Mouse (Mus musculus): ENCODE measurements around the gene Ttc39b.

The Ttc39b gene

DNA sequence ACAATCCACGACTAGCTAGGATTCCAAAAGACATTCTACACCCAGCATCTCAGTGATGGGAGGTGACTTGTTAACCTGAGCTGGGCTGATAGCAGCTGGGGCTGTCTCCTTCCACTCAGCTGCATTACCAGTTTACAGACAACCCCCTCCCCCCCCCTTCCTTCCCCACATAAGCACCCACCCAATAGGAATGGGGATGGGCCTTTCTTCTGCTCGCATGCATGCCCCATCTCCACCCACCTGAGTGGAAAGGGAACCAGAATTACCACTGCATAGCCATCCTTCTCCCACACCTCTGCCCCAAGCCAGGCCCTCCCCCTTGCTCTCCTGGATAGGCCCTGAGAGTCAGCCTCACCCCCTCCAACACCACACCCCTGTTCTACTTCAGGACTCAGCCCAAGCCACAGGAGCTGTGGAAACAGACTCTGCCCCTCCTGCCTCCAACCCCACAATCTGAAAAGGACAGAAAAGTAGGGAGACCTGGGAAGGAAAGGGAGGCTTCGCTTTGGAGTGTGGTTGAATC, 6.2 kb downstream of the Ttc39b start:
- DNase-seq (ENCODE audit: low read depth, low spot score): peak; percentile 77

DNA sequence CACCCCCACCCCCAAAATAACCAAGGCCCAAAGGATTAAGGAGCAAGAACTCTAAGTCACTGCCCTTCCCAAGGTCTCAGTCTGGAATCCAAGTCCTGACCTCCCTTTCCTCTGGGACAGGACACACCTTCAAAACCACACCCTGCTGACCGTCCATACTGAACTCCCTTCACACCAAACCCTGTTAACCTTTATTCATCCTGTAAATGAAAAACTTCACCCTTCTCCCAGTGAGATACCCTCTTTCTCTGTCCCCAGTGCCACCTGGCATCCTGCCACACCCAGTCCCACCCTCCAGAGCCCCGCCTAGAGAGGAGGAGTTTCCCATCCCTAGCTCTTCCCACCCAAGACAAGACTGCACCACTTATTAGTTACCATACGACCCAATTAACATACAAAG, 7.3 kb downstream of the Ttc39b start:
- DNase-seq (ENCODE audit: low read depth, low spot score): peak; percentile 59

- DNase-seq (ENCODE audit: low read depth, low spot score): no peak
Measured at GRCm38 (mm10) chr4:83315930-83316329, 8.1 kb downstream of the Ttc39b start.

DNA sequence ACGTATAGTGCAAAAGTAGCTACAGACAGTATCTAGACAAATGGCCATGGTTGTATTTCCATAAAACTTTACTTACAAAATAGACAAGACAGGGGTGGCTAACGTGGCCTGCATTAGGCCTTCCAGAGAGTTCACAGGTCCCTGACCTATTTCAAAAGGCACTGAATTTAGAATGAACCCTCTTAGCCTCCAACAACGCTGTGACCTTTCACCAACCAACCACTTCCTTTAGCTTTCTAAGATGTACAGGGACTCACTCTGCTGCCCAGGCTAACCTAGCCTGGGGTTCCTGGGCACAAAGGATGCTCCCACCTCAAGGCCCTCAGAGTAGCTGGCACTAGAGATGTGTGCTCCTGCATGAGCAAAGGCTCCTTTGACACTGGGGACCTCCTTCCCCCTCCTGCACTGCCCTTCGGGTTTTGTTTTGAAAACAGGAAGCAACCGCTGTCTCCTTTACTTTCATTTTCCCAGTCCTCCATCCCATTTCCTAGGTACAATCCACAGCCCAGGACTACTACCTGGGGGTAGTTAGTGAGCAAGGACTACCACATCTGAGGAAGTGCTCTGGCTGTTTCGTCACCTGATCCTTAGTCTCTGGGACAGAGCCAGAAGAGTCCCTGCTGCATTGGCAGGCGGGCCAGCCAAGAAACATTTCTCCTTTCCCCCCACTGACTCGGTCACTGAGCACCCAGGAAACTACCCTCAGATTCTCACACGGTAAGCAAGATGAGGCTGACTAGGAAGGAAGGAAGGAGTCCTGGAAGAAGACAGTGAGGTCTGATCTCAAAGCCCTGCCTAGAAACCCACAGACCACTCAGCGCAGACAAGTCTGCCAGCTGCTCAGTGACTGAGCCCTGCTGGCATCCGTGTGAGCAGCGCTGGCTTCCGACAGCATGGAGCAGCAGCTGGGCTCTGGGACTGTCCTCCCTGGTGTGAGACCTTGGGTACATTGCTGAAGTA, 8.9 kb downstream of the Ttc39b start:
- no peak for DNase-seq (ENCODE audit: low read depth, low spot score)

DNA sequence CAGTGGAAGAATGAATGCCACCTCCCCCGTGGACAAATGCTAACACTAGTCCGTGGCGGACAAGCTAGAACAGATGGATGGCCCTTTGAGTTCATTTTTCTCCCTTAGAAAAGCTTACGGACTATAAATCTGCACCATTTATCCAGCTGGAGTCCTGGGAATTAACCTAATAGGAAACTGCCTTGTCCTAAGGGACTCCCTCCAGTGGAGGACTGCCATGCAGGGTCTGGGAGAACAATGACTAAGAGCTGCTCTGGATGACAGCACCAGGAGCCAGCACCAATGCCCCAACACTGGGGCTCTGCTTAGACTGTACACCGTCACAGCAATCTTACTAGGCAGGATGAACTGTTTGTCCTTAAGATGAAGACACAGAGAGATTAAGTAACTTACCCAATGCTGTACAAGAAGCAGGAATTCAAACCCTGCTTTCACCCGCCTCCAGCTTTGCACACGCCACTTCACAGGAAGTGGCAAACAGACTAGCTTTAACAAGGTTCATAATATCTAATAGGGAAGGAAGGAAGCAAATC, 9.7 kb downstream of the Ttc39b start:
- DNase-seq (ENCODE audit: low read depth, low spot score): no peak

- no peak for DNase-seq (ENCODE audit: low read depth, low spot score)
Measured at GRCm38 (mm10) chr4:83312336-83312735, 11.7 kb downstream of the Ttc39b start.

DNA sequence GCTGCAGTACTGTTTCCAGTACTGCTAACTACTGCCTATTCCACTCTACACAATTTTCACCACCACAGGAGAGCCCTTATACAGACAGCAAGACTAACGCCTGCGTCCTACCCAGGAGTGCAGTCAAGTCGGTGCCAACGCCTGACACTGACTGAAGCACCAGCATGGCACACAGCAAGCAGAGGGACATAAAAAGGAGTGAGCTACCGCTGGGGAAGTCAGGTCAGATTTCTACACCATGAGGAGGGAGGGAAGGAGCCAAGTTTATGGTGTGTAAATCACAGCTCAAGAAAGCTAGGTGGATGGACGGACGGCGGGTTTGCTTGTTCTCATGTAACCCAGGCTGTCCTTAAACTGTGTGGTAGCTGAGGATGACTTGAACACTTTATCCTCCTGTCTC, 12.6 kb downstream of the Ttc39b start:
- no peak for DNase-seq (ENCODE audit: low read depth, low spot score)

DNA sequence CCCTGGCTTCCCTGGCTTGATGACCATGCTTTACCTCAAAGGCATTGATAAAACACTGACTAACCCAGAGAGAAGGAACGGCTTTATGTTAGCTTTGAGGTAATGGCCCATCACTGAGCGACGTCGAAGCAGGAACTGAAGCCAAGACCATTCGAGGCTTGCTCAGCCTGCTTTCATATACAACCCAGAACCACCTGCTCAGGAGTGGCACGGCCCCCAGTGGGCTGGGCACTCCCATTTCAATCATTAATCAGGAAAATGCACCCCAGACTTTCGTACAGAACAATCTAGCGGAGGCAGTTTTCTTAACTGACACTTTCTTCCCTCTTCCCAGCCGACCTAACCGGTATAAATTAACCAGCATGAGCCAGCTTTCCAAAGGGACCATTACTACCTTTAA, 13.1 kb downstream of the Ttc39b start:
- no peak for DNase-seq (ENCODE audit: low read depth, low spot score)

DNA sequence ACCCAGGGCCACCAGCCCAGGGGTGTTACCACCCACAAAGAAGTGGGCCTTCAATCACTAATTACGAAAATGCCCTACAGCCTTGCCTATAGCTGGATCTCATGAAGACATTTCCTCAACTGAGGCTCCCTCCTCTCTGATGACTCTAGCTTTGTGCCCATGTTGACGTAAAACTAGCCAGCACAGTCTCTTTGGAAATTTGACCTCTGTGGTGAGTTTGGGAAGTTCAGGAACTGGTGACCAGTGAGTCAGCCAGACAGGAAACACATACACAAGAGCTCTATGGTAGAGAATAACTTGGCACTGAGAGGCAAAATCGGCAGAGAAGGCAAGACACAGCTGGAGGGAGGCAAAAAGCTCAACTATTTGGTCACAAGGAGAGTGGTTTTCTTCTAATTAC, 15.1 kb downstream of the Ttc39b start:
- no peak for DNase-seq (ENCODE audit: low read depth, low spot score)

GRCm38 (mm10) chr4:83307686-83308469, 16.2 kb downstream of the Ttc39b start:
- DNase-seq (ENCODE audit: low read depth, low spot score): no peak

- DNase-seq (ENCODE audit: low read depth, low spot score): peak; percentile 65
Measured at GRCm38 (mm10) chr4:83306879-83307278, 17.2 kb downstream of the Ttc39b start.

DNA sequence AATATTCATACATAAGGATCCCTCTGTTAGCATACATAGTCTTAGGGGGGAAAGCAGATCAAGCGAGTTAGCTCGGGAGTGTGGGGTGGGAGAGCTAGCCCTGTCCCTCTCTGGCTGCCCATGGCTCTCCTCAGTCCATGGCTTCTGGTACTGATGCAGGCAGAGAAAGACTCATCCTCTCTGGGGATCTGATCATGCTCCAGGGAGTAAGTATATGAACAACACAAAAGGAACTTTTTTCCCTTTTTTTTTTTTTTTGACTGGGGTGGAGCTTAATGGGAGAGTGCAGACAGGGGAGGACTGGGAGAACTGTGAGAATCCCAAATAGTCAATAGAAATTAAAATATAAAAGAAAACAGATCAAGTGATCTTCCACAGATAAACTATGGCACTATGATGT, 19.0 kb downstream of the Ttc39b start:
- no peak for DNase-seq (ENCODE audit: low read depth, low spot score)

GRCm38 (mm10) chr4:83302887-83303827, 20.9 kb downstream of the Ttc39b start:
- peak; percentile 94 for DNase-seq (ENCODE audit: low read depth, low spot score)

- DNase-seq (ENCODE audit: low read depth, low spot score): no peak
Measured at GRCm38 (mm10) chr4:83302123-83302737, 21.8 kb downstream of the Ttc39b start.

GRCm38 (mm10) chr4:83301713-83302112, 22.3 kb downstream of the Ttc39b start:
- peak; percentile 51 for DNase-seq (ENCODE audit: low read depth, low spot score)

DNA sequence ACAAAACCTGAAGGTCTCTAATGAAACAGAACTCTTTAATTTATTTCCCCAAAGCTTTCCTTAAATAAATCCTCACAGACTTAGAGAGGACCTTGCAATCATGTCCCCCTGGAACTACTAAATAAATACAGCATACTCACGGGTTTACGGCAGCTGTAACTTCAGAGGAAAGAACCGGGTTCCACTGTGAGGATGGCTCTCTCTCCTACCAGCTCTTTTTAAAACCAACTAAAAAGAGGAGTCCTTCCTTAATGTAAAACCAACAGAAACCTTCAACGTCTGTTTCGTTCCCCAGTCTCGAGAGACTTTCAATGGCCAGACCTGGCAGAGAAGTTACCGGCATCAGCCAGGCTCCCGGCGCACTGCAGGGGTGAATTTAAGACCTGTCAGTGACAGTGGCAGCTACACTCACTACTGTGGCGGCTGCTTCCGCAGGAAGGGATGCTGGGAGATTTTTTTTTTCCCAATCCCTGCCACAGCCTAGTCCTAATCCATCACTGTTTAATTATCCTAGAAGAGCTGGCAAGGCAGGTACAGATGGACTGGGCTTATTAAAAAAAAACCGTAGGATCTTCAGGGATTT, 39.2 kb downstream of the Ttc39b start:
- peak; percentile 44 for DNase-seq (ENCODE audit: low read depth, low spot score)

GRCm38 (mm10) chr4:83283973-83284767, 39.9 kb downstream of the Ttc39b start:
- DNase-seq (ENCODE audit: low read depth, low spot score): peak; percentile 31

DNA sequence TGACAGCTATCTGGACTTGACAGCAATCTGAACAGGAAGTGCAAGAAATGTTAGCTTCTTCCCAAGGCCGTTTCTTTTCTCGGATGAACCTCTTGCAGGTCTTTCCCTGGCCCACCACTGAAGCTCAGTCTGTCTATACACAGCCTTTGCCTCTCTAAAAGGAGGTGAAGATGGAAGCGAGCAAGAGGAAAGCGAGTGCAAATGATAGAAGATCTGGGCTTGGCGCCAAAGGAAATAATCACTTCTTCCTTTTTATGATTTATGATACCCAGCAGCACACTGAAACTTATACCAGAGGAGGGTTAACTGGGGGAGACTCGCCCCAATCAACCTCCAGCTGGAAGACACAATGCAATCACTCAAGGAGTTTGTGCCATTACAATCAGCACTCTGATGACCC, 41.6 kb downstream of the Ttc39b start:
- DNase-seq (ENCODE audit: low read depth, low spot score): no peak

GRCm38 (mm10) chr4:83279236-83279635, 44.8 kb downstream of the Ttc39b start:
- DNase-seq (ENCODE audit: low read depth, low spot score): no peak
